Mouse (Mus musculus) lung, embryonic 15.5 days (tissue): ENCODE data around the gene Zfp977. TPM values are rescaled to one million over a fixed set of nuclear protein-coding genes. Genes with fewer than 3 reads are reported as not detected.
"Not testable (repeated sequence)": the region's sequence is repeated elsewhere in the genome, so short reads cannot be mapped to it uniquely, and the experiment has no call there.

ENCODE experiments used
- ATAC-seq: fragments of 200-750 bp; cut with Nextera tagmentation; 2 replicates; pipeline ENCODE4 v1.8.0; 2017; ENCODE audit warnings: moderate number of reproducible peaks, borderline replicate concordance; ENCODE audit not compliant: low FRiP score, low TSS enrichment; ENCODE audit errors: extremely low read depth
- H3K27ac ChIP-seq: fragments of 300-500 bp; sonication (generic); 2 replicates; pipeline ENCODE4 v1.5.1; 2015; ENCODE audit warnings: moderate library complexity, mild to moderate bottlenecking, inconsistent platforms
- H3K27me3 ChIP-seq: fragments of 300-500 bp; sonication (generic); 2 replicates; pipeline ENCODE4 v1.6.1; 2015; ENCODE audit warnings: inconsistent platforms
- H3K36me3 ChIP-seq: fragments of 300-500 bp; sonication (generic); 2 replicates; pipeline ENCODE4 v1.6.1; 2015; ENCODE audit warnings: inconsistent platforms
- H3K4me1 ChIP-seq: fragments of 300-500 bp; sonication (generic); 2 replicates; pipeline ENCODE4 v1.6.1; 2015; ENCODE audit warnings: inconsistent platforms
- H3K4me2 ChIP-seq: fragments of 300-500 bp; sonication (generic); 2 replicates; pipeline ENCODE4 v1.6.1; 2015; ENCODE audit warnings: inconsistent platforms, mild to moderate bottlenecking, moderate library complexity
- H3K4me3 ChIP-seq: fragments of 300-500 bp; sonication (generic); 2 replicates; pipeline ENCODE4 v1.5.1; 2015; ENCODE audit warnings: mild to moderate bottlenecking, inconsistent platforms
- H3K9ac ChIP-seq: fragments of 300-500 bp; sonication (generic); 2 replicates; pipeline ENCODE4 v1.6.1; 2015; ENCODE audit warnings: inconsistent platforms
- H3K9me3 ChIP-seq: fragments of 300-500 bp; sonication (generic); 2 replicates; pipeline ENCODE4 v1.6.1; 2016; ENCODE audit warnings: inconsistent platforms
- WGBS: fragments of 180-500 bp; shearing (Covaris S2); methylation state at CpG from one replicate; pipeline ENCODE4 v1.1.7; 2015; 5-methylcytosine and 5-hydroxymethylcytosine counted together
- microRNA-seq: library from miRNA; unstranded; fragments of <30 nt; microRNA quantifications from one replicate; pipeline ENCODE4, GENCODE M21; 2016
- polyA plus RNA-seq: library from polyadenylated mRNA; unstranded; fragments of >200 nt; fragmentation: Nextera tagmentation; extraction: Ambion mirVana; gene quantifications from 2 replicates; pipeline ENCODE4 v1.2.1, GENCODE M21; 2015

Gene Zfp977
- polyA plus RNA-seq = 2.2 and 2.5 TPM in 2 replicates

DNA sequence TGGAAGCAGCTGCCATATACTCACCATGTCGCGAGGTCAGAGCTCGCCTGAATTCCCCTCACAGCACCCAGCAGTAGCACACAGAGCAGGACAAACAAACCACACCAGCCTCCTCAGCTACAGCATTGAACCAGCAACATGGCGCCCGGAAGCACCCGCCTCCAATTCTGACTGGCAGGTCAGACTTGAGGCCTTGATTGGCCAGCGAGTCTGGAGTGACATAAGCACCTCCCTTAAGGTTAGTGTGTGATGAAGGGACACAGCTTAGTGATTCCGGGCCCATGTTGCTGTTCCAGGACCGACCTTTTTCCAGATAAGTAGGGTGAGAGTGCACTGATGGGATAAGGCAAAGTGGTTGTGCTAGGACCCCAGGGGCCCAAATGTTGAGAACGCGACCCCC is at the start of gene Zfp977:
Gene Zfp977 (minus strand): TSS at position 135 of the 400 bp plus-strand sequence.
- not testable (repeated sequence) for H3K4me2 ChIP-seq, H3K9ac ChIP-seq, H3K9me3 ChIP-seq, H3K4me1 ChIP-seq, H3K27me3 ChIP-seq, H3K4me3 ChIP-seq, ATAC-seq, H3K36me3 ChIP-seq, H3K27ac ChIP-seq
- 87% methylated on average over 11 of the region's 11 CpGs for WGBS

DNA sequence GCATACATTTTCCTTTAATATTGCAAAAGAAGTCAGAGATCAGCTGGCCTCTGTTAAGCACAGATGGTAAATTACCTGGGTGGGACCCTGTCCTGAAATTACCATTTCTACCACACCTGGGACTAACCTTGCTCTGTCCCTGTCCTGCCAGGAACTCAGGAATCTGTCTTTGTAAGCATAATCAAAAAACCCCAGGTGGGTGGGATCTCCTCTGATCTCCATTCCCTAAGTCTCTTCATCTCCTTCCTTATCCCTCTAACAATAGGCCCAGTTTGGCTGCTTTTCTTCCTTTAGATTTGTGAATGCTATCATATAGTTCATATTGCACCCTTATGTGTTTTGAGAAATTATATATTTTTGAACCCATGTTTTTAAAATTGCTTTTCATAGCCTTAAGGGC is 38.7 kb upstream of the Zfp977 start:
- H3K4me3 ChIP-seq, H3K36me3 ChIP-seq, H3K4me2 ChIP-seq, ATAC-seq, H3K4me1 ChIP-seq, H3K9me3 ChIP-seq, H3K27ac ChIP-seq, H3K27me3 ChIP-seq, H3K9ac ChIP-seq: not testable (repeated sequence)

DNA sequence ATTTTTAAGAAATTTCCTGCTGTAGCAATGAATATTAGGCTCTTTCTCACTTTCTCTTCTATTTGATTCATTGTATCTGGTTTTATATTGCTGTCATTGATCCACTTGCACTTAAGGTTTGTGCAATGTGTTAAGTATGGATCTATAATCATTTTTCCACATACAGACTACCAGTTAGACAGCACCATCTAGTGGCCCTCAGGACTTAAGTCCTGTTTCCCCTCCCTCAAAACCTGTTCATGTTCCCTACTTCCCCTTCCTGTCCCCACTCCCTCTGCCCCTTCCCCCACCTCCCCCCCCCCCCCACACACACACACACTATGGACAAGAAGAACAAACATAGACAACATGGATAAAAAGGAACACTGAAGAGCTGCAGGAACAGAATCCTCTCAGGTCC is 3.3 kb upstream of the Zfp977 start:
- not testable (repeated sequence) for H3K4me3 ChIP-seq, ATAC-seq, H3K4me1 ChIP-seq, H3K9ac ChIP-seq, H3K27me3 ChIP-seq, H3K27ac ChIP-seq, H3K4me2 ChIP-seq, H3K36me3 ChIP-seq
- H3K9me3 ChIP-seq = 0 out of 2 replicates have a peak, but pooled peaks cover 13% of the 10 kb centered on the region

DNA sequence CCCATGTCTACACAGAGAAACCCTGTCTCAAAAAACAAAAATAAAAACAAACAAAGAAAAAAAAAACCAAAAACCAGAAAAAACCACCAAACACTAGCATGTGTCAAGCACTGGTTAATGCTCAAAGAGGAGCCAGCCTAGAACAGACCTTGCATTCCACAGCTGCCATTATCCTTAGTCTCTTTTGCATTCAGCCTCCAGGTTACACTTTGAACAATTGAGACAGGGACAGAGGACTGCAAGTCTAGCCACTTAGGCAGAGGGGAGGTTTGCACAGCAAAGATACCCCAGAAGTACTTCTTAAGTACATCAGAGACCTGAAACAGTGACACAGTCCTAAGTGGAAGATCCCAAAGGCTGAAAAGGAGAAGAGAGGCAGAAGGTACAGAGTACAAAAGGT is 1.0 kb downstream of the Zfp977 start:
- ATAC-seq, H3K27ac ChIP-seq, H3K4me3 ChIP-seq, H3K4me2 ChIP-seq, H3K9me3 ChIP-seq, H3K27me3 ChIP-seq, H3K9ac ChIP-seq, H3K36me3 ChIP-seq, H3K4me1 ChIP-seq: not testable (repeated sequence)

DNA sequence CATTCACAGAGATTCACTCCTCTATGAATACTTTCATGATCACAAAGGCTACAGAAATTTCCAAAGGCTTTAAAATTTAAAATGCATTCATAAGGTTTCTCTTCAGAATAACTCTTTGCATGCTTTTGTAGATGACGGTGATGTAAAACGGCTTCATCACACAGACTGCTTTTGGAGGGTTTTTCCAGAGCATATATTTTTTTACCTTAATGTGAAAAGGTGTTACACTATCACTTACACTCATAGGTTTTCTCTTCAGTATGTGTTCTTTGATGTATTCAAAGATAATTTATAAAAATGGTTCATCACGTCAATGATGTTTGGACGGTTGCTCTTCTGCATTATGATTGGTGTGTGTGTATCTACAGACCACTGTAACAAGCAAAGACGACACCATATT is 13.9 kb downstream of the Zfp977 start, which contains the start of gene Gm21028:
Gene Gm21028 (minus strand): TSS at position 101 of the 400 bp plus-strand sequence.
- H3K4me2 ChIP-seq = no peak within 1 kb of the TSS
- peaks cover 38% of the 10 kb centered on the region; the same call in 1 of the 2 replicates for H3K9me3 ChIP-seq
- peaks cover 11% of the 10 kb centered on the region for H3K36me3 ChIP-seq
- no peaks in the 10 kb centered on the region for H3K27me3 ChIP-seq
- H3K4me3 ChIP-seq = no peak within 1 kb of the TSS
- H3K9ac ChIP-seq = no peak within 1 kb of the TSS
- no peak within 1 kb of the TSS for H3K27ac ChIP-seq
- H3K4me1 ChIP-seq = no peaks in the 10 kb centered on the region
- no peak for ATAC-seq
- WGBS = 90% methylated on average over 5 of the region's 5 CpGs

DNA sequence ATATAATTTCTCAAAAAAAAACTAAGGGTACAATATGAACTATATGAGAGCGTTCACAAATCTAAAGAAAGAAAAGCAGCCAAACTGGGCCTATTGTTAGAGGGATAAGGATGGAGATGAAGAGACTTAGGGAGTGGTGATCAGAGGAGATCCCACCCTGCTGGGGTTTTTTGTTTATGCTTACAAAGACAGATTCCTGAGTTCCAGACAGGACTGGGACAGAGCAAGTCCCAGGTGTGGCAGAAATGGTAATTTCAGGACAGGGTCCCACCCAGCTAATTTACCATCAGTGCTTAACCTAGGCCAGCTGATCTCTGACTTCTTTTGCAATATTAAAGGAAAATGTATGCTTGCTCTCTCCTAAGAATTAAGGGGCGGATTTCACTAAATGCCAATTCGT is 40.6 kb downstream of the Zfp977 start:
- Histone ChIP-seq H3K27ac (no peak overlapping the region), H3K4me1 (no peaks in the 10 kb centered on the region), H3K9ac (no peak overlapping the region), H3K9me3 (no peaks in the 10 kb centered on the region), H3K4me2 (no peak overlapping the region), H3K36me3 (no peaks in the 10 kb centered on the region), H3K27me3 (no peaks in the 10 kb centered on the region), H3K4me3 (no peak overlapping the region)
- WGBS = 71% methylated on average over 3 of the region's 3 CpGs
- no peak for ATAC-seq

Small RNAs within 50 kb of the gene (microRNA-seq; reads per million reads assigned to microRNA genes)
- not detected for gene Gm24938

Other genes with a start within 250 kb of the Zfp977 start
- gene 4933421I07Rik, start 144.4 kb downstream of the Zfp977 start, polyA plus RNA-seq = not detected in 2 replicates
- gene Zfp141, start 86.8 kb downstream of the Zfp977 start, polyA plus RNA-seq = 8.2 TPM in 2 replicates
- gene Gm21028, start 14.0 kb downstream of the Zfp977 start, polyA plus RNA-seq = not detected in 2 replicates
- gene Zfp976, start 50.0 kb upstream of the Zfp977 start, polyA plus RNA-seq = 5.2 and 5.4 TPM in 2 replicates
- 7.7 and 10.1 TPM in 2 replicates for gene Zfp975, start 100.2 kb upstream of the Zfp977 start, polyA plus RNA-seq
- gene Gm17067, start 134.5 kb upstream of the Zfp977 start, polyA plus RNA-seq = not detected in 2 replicates
- not detected in 2 replicates for gene Vmn2r62, start 201.0 kb upstream of the Zfp977 start, polyA plus RNA-seq